Mouse (Mus musculus): ENCODE results near the gene Tra2a.

Gene Tra2a

DNA sequence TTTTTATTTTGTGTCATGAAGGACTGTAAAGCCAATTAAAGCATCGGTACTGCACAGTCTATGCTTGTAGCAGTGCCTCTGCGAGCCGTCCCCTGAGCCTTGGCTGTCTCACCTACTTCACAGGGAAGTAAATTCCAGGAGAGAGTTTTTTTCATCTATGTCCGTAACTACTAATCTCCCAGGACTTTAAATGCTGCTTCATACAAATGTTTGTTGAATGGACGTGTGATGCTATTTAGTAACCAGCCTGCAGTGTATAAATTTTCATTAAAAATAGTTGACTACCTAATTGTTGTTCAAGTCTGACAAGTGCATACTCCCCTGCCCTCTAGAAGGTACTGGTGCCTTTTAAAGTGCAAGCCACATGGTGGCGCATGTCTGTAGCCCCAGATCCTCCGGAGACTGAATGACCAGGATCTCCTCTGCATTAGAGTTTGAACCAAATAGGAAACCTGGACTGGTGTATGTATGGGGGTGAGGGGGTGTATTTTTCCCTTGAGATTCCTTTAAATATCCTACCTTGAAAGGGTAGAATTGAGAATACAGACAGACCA lies 35.6 kb downstream of the Tra2a start:
- peak; percentile 70 for DNase-seq

- peak; percentile 33 for DNase-seq
Measured at GRCm38 (mm10) chr6:49227184-49227735, 36.6 kb downstream of the Tra2a start.

GRCm38 (mm10) chr6:49225728-49226123 lies 38.1 kb downstream of the Tra2a start:
- DNase-seq, result no peak

DNA sequence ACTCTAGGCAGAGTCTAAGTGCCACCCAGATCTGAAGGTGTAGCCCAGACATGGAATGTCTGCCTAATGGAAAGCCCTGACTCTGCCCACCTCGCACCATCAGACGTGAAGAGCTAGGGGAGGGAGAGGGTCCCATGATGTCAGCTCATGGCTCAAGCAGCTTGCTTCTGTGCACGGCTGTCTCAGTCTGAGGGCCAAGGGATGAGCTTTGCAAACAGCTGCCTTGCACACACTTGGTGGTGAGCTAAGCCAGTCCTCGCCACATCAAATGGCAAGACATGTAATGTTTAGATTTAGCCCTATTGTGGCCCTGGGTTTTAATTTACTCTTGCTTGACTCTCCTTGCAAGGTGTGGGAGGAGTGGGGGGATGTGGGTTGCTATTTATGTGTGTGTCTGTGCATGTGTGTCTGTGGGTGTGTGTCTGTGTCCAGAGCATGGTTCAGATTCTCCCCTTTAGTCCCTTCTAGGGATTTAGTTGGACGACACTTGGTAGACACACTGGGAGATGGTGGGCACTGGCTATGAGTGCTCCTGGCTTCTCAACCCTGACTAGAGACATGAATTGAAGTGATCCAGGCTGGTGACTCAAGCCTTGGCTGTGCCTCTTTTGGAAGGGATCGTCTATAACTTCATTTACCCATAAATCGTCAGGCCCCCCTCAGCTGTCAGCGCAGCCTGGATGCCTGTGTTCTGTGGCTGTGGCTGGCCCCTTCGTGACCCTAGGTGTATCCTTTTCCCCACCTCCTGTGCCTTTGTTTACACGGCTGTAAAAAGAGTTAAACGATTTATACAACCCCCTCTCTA lies 38.7 kb downstream of the Tra2a start:
- no peak for DNase-seq

- DNase-seq, result no peak
Measured at GRCm38 (mm10) chr6:49221906-49222305, 41.9 kb downstream of the Tra2a start.

DNA sequence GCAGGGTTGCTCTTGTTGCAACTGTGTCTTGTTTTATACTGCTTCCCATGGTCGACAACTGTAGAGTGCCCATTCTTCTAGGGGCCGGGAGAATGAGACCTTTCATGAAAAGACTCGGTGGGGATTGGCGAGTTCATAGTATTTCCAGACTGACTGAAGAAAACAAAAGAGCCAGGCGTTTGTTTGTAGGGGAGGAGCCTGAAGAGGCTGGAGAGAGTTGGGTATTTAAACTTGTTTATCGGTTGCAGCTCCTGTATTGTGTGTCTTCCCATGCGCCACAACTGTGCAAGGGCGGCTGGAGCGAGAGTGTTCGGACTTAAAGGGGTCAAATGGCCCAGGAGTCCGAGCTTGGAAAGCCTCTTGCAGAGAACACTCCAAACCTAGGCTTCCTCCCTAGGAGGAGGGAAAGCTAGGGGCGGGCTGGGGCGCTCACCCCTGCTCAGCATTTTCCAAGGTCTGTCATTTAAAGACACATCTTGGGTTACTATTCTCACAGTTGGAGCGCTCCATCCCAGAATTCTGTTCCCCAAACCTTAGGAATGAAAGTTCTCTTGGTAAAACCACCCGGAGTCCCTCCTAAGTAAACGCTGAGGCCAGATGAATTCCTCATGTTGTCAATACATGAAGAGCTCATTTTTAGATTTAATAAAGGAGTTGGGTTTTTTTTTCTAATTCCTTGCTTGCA lies 43.8 kb downstream of the Tra2a start:
- DNase-seq, result peak; percentile 18

DNA sequence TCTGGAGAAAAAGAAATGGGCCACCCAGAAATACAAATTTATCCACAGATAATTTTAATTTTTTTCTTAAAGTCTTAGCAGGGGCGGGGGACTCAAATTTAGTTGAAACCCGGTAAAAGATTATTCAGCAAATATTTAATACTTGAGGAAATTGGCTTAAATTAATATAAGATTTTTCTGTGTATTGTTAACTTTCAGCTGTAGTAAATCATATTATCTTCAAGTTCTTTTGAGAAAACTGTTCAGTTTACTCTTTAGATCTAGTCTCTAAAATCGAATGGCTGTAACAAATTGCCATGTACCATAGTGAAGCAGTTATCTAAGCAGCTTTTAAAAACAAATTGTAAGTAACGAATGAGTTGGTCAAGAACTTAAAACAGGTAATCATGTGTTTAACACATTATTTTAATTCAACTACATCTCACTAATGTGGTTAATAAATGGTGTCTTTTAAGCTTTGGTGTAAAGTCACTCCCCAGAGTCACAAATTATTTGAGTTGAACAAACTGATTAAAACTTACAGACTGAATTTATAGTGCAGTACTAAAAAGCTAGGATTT lies 44.8 kb downstream of the Tra2a start:
- DNase-seq, result no peak

GRCm38 (mm10) chr6:49218275-49218802 lies 45.5 kb downstream of the Tra2a start:
- no peak for DNase-seq

DNA sequence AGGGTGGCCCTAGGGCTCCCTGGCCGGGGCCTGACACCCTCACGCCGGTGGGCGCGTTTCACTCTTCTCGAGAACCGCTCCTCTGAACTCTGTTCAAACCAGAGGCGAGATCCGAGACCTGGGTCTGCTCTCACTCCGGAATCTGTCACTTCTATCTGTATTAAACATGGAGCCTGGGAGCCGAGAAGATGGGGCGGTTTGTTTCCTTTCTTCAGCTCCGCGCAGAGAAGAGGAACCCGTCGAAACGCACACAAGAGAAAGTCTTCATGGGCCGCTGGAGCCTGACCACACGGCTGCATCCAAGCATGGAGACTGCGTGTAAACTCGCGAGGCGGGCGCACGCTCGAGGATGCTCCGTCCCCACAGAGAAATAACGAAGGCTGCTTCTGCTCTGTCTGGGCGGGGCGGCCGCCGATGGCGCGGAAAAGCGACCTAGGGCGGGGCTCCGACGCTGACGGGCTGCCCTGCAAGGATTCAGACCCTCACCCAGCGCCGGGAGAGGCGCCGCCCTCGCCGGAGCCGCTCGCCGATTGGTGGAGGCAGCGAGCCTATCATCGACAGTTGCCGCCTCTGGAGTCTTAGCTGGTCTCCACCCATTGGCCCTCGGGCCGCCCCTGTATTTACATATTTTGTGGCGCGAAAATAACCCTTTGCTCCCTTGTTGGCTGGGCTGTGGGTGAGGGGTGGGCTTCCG lies 46.1 kb downstream of the Tra2a start:
- peak; percentile 90 for DNase-seq

DNA sequence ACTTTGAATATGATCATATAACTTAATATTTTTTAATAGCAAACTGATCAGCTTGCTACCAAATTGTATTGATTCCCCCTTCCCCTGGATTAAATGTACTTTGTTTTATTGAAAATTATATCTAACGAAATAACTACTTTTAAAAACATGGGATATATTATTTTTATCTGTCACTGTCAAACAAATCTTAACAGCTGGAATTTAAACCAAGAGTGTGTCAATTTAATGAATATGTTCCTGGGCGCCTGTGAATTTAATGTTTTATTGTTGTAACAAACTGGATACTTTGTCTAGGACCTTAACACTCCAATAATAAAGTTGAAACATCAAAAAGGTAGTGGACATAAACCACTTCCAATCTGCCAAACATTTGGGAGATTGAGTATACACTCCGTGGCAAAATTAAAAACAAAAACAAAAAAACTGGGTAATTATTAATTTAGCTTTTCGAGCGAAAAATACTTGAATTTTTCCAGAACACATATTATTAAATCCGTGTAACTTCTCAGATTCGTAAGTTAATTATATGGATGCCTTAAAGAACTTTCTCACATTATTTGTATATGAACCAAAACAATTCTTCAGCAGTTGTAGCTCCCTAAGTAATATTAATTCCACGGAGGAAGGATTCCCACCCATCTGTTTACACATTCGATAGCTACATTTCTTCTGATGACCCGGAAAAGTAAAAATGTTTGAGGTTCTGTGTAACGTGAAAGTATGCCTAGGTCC lies 46.9 kb downstream of the Tra2a start:
- DNase-seq, result no peak

DNA sequence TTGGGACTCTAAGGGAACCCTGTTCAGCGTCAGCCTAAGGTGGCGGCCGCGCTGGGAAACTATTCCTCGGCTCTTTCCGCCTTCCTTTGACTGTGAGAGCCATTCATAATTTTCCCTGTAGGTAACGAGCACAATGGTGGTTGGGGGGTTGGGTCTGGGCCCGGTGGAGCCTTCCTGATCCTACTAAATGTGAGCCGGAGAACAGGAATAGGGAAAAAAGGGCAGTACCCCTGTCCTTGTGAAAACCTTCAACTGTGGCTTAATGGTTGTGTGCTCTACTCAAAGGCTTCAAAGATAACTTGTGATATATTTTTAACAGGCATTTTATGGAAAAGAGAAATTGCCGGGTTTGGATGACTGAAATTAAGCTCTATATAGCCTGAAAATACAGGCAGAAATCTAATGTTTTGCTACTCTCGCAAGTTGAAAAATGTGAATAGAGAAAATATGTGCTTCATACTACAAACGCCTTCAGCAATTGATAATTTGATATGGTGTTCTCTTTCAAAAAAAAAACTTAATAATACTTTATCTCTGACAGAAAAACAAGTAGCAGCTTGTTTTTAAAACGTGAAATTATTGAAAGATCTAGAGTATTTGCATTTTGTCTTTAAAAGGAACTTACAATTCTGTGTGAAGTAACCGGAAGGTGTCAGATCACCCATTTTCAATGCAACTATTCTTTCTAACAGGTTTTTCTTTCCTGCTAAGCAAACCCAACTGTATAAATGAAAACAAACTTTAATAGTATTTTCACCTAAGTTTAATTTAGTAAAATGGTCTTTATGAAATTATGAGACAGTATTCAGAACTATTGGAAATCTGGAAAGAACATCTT lies 47.9 kb downstream of the Tra2a start:
- no peak for DNase-seq

GRCm38 (mm10) chr6:49214928-49215747 lies 48.7 kb downstream of the Tra2a start, which contains the start of gene Igf2bp3:
Igf2bp3 (minus strand) TSS chr6:49214957.
- peak; percentile 83 for DNase-seq

GRCm38 (mm10) chr6:49214086-49214927 lies 49.5 kb downstream of the Tra2a start:
- peak; percentile 58 for DNase-seq

DNA sequence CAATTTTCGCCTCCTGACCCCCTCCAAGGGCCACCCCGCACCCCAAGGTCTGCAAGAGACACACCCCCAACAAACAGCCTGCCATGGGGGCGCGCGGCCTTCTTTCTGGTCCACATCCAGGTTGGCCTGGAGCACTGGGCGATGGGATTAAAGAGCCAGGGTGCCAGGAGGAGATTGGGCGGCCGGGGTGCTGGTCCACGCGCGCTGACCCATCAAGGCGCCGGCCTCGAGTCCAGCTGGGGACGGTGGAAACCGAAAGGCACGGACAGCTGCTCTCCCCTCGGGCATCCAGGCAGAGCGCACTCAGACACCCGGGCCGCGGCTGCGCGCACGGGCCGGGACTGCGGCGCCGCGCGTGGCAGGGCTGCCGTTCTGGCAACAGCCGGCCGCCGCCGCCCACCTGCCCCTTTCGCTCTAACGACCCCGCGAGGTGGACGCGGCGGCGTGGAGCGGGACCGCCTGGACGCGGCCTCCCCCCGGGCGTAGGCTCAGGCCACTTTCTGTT lies 50.2 kb downstream of the Tra2a start:
- DNase-seq, result peak; percentile 55

DNA sequence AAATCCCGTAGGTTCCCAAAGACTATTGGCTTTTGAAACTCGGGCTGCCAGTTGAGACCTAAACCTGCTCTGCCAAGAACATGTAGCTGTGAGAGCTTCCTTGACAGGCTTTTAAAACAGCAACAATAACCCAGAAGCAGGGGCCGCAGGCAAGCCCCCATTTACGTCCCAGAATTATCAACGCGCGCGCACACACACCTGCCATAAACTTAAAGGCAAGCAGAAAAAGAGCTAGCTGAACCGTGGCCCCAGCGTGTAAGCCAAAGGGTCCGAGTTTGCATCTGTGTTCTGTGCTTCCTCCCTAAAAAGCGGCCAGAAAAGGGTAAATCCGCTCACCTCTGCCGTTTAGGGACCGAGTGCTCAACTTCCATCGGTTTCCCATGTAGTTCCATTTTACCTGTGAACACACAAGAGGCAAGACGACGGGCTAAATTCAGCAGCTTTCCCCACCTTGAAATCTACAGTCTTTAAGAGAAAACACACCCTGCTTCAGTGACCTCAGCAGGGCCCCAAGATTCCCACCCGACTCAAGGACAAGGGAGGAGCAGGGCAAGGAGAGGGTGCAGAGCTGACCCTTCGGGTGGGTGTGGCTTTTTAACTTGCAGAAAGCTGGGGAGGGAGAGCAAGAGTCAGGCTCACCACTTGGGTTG lies 50.8 kb downstream of the Tra2a start:
- DNase-seq, result no peak

- DNase-seq, result no peak
Measured at GRCm38 (mm10) chr6:49212141-49212540, 51.7 kb downstream of the Tra2a start.

GRCm38 (mm10) chr6:49211596-49211995 lies 52.2 kb downstream of the Tra2a start:
- DNase-seq, result no peak

Measured in kidney, postnatal 10 days (tissue).